1 mouse cellular context compared by ENCODE assay signal in genomic region chr4:107193841-107194240, GRCm38 (mm10).
TF ChIP-seq lines count a peak whose summit lies in the region.

No protein-coding gene starts in this region.

TF ChIP-seq in CH12.LX, 34 proteins besides CTCF, POLR2A, EP300 and RAD21 (continued from another document):
- no peak for TF ChIP-seq UBTF (IDR thresholded peaks at IDR 0.05; ENCODE audit: low read depth, low read length)
- TF ChIP-seq NRF1 (IDR thresholded peaks at IDR 0.05; ENCODE audit: low read depth, low read length): no peak
- no peak for TF ChIP-seq POLR2AphosphoS2 (IDR thresholded peaks at IDR 0.05; ENCODE audit: low read depth, low read length)
- peak; percentile 92 for TF ChIP-seq ZNF384 (IDR thresholded peaks at IDR 0.05; ENCODE audit: low read depth, low read length)
- TF ChIP-seq ZMIZ1 (IDR thresholded peaks at IDR 0.05; ENCODE audit: low read depth, low read length): no peak
- TF ChIP-seq SIN3A (IDR thresholded peaks at IDR 0.05; ENCODE audit: low read length): no peak
- no peak for TF ChIP-seq HCFC1 (IDR thresholded peaks at IDR 0.05; ENCODE audit: low read depth, low read length)
- no peak for TF ChIP-seq NELFE (IDR thresholded peaks at IDR 0.05; ENCODE audit: low read depth, low read length)
- no peak for TF ChIP-seq TBP (conservative IDR thresholded peaks at IDR 0.05; ENCODE audit: low read depth, low read length)
- TF ChIP-seq CHD1 (IDR thresholded peaks at IDR 0.05; ENCODE audit: low read depth, low read length): no peak; the same call in 1 of the 2 replicates
- peak; percentile 93 for TF ChIP-seq IRF4 (IDR thresholded peaks at IDR 0.05; ENCODE audit: low read depth, low read length)
- TF ChIP-seq USF1 (IDR thresholded peaks at IDR 0.05; ENCODE audit: low read depth, low read length): no peak
- no peak for TF ChIP-seq GABPA (IDR thresholded peaks at IDR 0.05; ENCODE audit: insufficient replicate concordance, low read depth, low read length)
- no peak for TF ChIP-seq BHLHE40 (IDR thresholded peaks at IDR 0.05; ENCODE audit: low read depth, low read length)
- no peak for TF ChIP-seq MXI1 (IDR thresholded peaks at IDR 0.05; ENCODE audit: low read depth, low read length)
- TF ChIP-seq PAX5 (IDR thresholded peaks at IDR 0.05; ENCODE audit: low read length): no peak
- no peak for TF ChIP-seq E2F4 (IDR thresholded peaks at IDR 0.05; ENCODE audit: insufficient replicate concordance, low read depth, low read length)
- 0 out of 2 replicates have a peak, but pooled peaks have one; percentile 20 for TF ChIP-seq JUN (IDR thresholded peaks at IDR 0.05; ENCODE audit: insufficient read depth, low read depth, low read length)
- no peak for TF ChIP-seq CHD2 (IDR thresholded peaks at IDR 0.05; ENCODE audit: low read length)
- no peak for TF ChIP-seq SMC3 (IDR thresholded peaks at IDR 0.05; ENCODE audit: low read depth, low read length)
- peak; percentile 99 for TF ChIP-seq ZKSCAN1 (IDR thresholded peaks at IDR 0.05; ENCODE audit: borderline replicate concordance, low read depth, low read length)
- 0 out of 2 replicates have a peak, but pooled peaks have one; percentile 15 for TF ChIP-seq MEF2A (IDR thresholded peaks at IDR 0.05; ENCODE audit: borderline replicate concordance, low read depth, low read length)
- no peak for TF ChIP-seq MAFK (IDR thresholded peaks at IDR 0.05; ENCODE audit: insufficient replicate concordance, low read length)
- TF ChIP-seq MAZ (IDR thresholded peaks at IDR 0.05; ENCODE audit: low read depth, low read length): no peak
- no peak for TF ChIP-seq ZC3H11A (IDR thresholded peaks at IDR 0.05; ENCODE audit: low read depth, low read length)
- no peak for TF ChIP-seq MYC (IDR thresholded peaks at IDR 0.05; ENCODE audit: low read depth, low read length)
- TF ChIP-seq USF2 (conservative IDR thresholded peaks at IDR 0.05; ENCODE audit: low read depth, low read length): no peak
